Mouse (Mus musculus) myocyte (in vitro differentiated cells): ENCODE data around the gene Socs5.

Source experiments
- CEBPB ChIP-seq: IDR thresholded peaks from 2 replicates; pipeline ENCODE4 v1.6.1; 2011; ENCODE audit warnings: mild to moderate bottlenecking, moderate library complexity; ENCODE audit not compliant: poor library complexity, insufficient read depth, severe bottlenecking
- E2F4 ChIP-seq: IDR thresholded peaks from one replicate; pipeline ENCODE4 v1.6.1; 2011; ENCODE audit warnings: mild to moderate bottlenecking, control low read depth, moderate library complexity; ENCODE audit not compliant: insufficient read depth
- MAX ChIP-seq: IDR thresholded peaks from one replicate; pipeline ENCODE4 v1.6.1; 2011; ENCODE audit warnings: low read depth, mild to moderate bottlenecking, control low read depth
- MYOD1 ChIP-seq, 3 experiments: IDR thresholded peaks; one replicate each; pipeline ENCODE4 v1.6.1; 2011; ENCODE audit warnings: control low read depth in 2 of 3, low read depth in 2 of 3, mild to moderate bottlenecking in 2 of 3, moderate library complexity in 1 of 3; ENCODE audit not compliant: insufficient read length in 2 of 3, control insufficient read depth in 1 of 3
- MYOG ChIP-seq, 3 experiments: IDR thresholded peaks; one replicate each; pipeline ENCODE4 v1.6.1; 2011; ENCODE audit warnings: control low read depth in 2 of 3, low read depth in 2 of 3, mild to moderate bottlenecking in 2 of 3; ENCODE audit not compliant: insufficient read length in 2 of 3, control insufficient read depth in 1 of 3, insufficient read depth in 1 of 3
- POLR2A ChIP-seq: IDR thresholded peaks from one replicate; pipeline ENCODE4 v1.6.1; 2011; ENCODE audit warnings: low read depth, mild to moderate bottlenecking, control low read depth, moderate library complexity; ENCODE audit not compliant: insufficient read length
- POLR2AphosphoS2 ChIP-seq: IDR thresholded peaks from one replicate; pipeline ENCODE4 v1.6.1; 2011; ENCODE audit warnings: low read depth, control low read depth; ENCODE audit not compliant: insufficient read length
- REST ChIP-seq: IDR thresholded peaks from one replicate; pipeline ENCODE4 v1.6.1; 2011; ENCODE audit warnings: mild to moderate bottlenecking, control low read depth, moderate library complexity; ENCODE audit not compliant: insufficient read depth, insufficient read length
- SRF ChIP-seq: IDR thresholded peaks from one replicate; pipeline ENCODE4 v1.6.1; 2011; ENCODE audit warnings: low read depth; ENCODE audit not compliant: control insufficient read depth, insufficient read length
- TCF12 ChIP-seq: IDR thresholded peaks from one replicate; pipeline ENCODE4 v1.6.1; 2011; ENCODE audit warnings: mild to moderate bottlenecking, control low read depth; ENCODE audit not compliant: poor library complexity, insufficient read depth, severe bottlenecking
- TCF3 ChIP-seq: IDR thresholded peaks from one replicate; pipeline ENCODE4 v1.6.1; 2011; ENCODE audit warnings: low read depth, control low read depth; ENCODE audit not compliant: insufficient read length
- USF1 ChIP-seq: IDR thresholded peaks from one replicate; pipeline ENCODE4 v1.6.1; 2011; ENCODE audit warnings: low read depth, mild to moderate bottlenecking, control low read depth, moderate library complexity

DNA sequence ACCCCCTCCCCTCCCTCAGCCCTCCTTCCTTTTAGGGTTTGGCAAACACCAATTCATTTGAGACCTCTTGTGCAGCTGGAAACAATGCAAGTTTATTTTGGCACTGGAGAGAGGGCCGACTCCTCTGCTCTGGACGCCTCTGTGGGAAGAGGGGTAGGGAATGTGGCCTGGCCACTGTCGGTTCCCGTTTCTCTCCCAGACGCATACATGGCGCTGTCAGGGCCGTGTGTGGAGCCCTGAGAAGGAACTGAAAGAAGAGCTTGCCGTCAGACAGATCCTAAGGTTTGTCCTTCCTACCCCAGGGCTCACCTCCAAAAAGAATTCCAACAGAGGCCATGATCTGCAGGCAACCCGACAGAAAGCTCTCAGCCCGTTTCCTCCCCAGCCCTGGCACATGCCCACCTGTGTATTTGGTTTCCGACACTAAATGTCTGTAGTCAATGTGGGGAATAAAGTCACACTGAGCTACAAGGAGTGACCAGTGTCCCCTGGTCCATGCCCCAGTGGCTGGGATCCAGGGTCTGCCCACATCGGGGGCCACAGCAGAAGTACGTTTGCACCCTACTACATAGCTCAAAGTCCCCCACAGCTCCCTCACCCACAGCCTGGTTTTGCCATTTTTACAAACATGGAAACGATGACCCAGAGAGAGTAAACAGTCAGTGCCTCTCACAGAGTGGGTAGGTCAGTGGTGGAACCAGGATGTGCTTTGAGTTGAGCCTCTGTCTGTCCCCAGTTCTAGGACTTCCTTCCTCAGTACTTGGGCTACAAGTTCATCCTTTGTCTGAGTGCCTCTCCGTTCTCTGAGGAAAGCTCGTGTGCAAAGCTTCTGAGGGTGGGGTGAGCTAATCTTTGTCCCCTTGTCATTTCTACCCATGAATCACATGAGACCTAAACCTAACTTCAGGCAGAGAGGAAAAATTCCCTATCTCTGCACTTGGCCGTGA, 68.9 kb downstream of the Socs5 start:
- TF ChIP-seq POLR2A (no peak), USF1 (no peak), MYOG (IDR thresholded peaks at IDR 0.05; ENCODE audit: control insufficient read depth in 1 of 3, insufficient read depth in 1 of 3, insufficient read length in 2 of 3, low read depth in 2 of 3) (no peak), TCF12 (no peak), CEBPB (no peak), MAX (no peak), REST (no peak), TCF3 (no peak), E2F4 (no peak), POLR2AphosphoS2 (no peak), MYOD1 (IDR thresholded peaks at IDR 0.05; ENCODE audit: control insufficient read depth in 1 of 3, insufficient read length in 2 of 3, low read depth in 2 of 3) (no peak), SRF (no peak)
